In the genomic region with DNA sequence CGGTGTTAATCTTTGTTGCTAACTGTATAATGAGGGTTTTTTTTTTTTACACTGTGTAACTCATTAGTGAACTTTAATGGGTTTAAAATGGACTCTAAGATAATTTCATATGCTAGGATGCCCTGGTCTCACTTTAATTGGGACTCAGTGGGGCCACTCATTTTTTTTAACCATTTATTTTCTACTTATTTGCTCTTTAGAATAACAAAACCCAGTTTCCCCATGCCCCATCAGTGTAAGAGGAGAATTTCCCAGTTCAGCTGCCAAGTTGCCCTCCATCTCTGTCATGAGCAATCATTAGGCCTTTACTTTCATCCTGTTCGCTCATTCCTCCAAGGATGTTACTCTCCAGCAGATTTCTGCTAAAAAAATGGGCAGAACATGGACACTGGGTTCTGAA, we compare ENCODE assay signal across 24 mouse cellular contexts.
"Had no signal": no experiment of that assay in that cellular context is flagged by ENCODE, and none has a peak within 500 bp of the region (broad histone marks: within the 10 kb centered on the region; RNA-seq: fewer than 3 reads in every experiment).

No protein-coding gene starts in this region.

- DNase-seq: gastrocnemius, postnatal 14 days; gastrocnemius, postnatal 36 days; heart, adult 18-20 months; heart, postnatal 14 days; heart, postnatal 36 days; kidney, adult 11 months; kidney, adult 2 months; kidney, postnatal 10 days; kidney, postnatal 25 days; kidney, postnatal 4 days; liver; liver, embryonic 13.5 days had no signal

- H3K27me3 ChIP-seq: heart, embryonic 13.5 days; heart, embryonic 15.5 days; hindbrain, embryonic 13.5 days; hindbrain, embryonic 15.5 days; limb, embryonic 12.5 days; liver, embryonic 13.5 days had no signal

- H3K9ac ChIP-seq: heart, embryonic 13.5 days; heart, embryonic 15.5 days; hindbrain, embryonic 13.5 days; hindbrain, embryonic 15.5 days; limb, embryonic 12.5 days; liver, embryonic 13.5 days had no signal

- ATAC-seq: hindbrain, postnatal 0 days; intestine, embryonic 16.5 days had no signal

- H3K4me3 ChIP-seq: heart, embryonic 10.5 days; heart, embryonic 13.5 days; heart, embryonic 15.5 days; hindbrain, embryonic 13.5 days; hindbrain, embryonic 15.5 days; layer of hippocampus, adult 2 months; left cerebral cortex, adult 2 months; limb, embryonic 10.5 days; limb, embryonic 12.5 days; liver, embryonic 13.5 days had no signal

- H3K4me1 ChIP-seq: heart, embryonic 10.5 days; heart, embryonic 15.5 days; hindbrain, embryonic 13.5 days; hindbrain, embryonic 15.5 days; limb, embryonic 10.5 days; limb, embryonic 12.5 days; liver, embryonic 13.5 days had no signal

- H3K36me3 ChIP-seq: heart, embryonic 10.5 days; heart, embryonic 13.5 days; heart, embryonic 15.5 days; limb, embryonic 10.5 days; limb, embryonic 12.5 days; liver, embryonic 13.5 days had no signal

- H3K9me3 ChIP-seq: heart, embryonic 10.5 days; heart, embryonic 13.5 days; heart, embryonic 15.5 days; hindbrain, embryonic 13.5 days; hindbrain, embryonic 15.5 days; limb, embryonic 10.5 days; limb, embryonic 12.5 days; liver, embryonic 13.5 days had no signal

- H3K4me2 ChIP-seq: heart, embryonic 13.5 days; heart, embryonic 15.5 days; hindbrain, embryonic 13.5 days; hindbrain, embryonic 15.5 days; limb, embryonic 12.5 days; liver, embryonic 11.5 days; liver, embryonic 13.5 days had no signal

- H3K27ac ChIP-seq: heart, embryonic 10.5 days; heart, embryonic 13.5 days; heart, embryonic 15.5 days; hindbrain, embryonic 13.5 days; hindbrain, embryonic 15.5 days; hindbrain, postnatal 0 days; layer of hippocampus, adult 2 months; left cerebral cortex, adult 2 months; limb, embryonic 10.5 days; limb, embryonic 12.5 days; liver, embryonic 13.5 days had no signal
